Mouse (Mus musculus) forebrain, embryonic 14.5 days (tissue): ENCODE measurements around the gene Hormad1. TPM values are rescaled to one million over a fixed set of nuclear protein-coding genes. Genes with fewer than 3 reads are reported as not detected.
A peak's percentile ranks its signal among the peaks of the same experiment; 100 is the strongest.

ENCODE experiments used
- ATAC-seq: fragments of 200-750 bp; cut with Nextera tagmentation; 2 replicates; pipeline ENCODE4 v1.8.0; 2017; ENCODE audit warnings: mild to moderate bottlenecking, moderate library complexity
- DNase-seq: peaks from one replicate; pipeline ENCODE4 v3.0.0-alpha.2; 2015; ENCODE audit warnings: low spot score
- H3K27ac ChIP-seq: fragments of 300-500 bp; sonication (generic); 2 replicates; pipeline ENCODE4 v1.5.1; 2014; ENCODE audit warnings: low read depth, mild to moderate bottlenecking, control low read depth, low read length, moderate library complexity
- H3K27me3 ChIP-seq: fragments of 300-500 bp; sonication (generic); replicated peaks from 2 replicates; pipeline ENCODE4 v1.6.1; 2014; ENCODE audit warnings: low read length, control low read depth, mixed read lengths; ENCODE audit not compliant: control insufficient read depth, insufficient read depth
- H3K36me3 ChIP-seq: fragments of 300-500 bp; sonication (generic); 2 replicates; pipeline ENCODE4 v1.6.1; 2014; ENCODE audit warnings: low read length, control low read depth; ENCODE audit not compliant: control insufficient read depth, insufficient read depth
- H3K4me1 ChIP-seq: fragments of 300-500 bp; sonication (generic); 2 replicates; pipeline ENCODE4 v1.6.1; 2014; ENCODE audit warnings: antibody characterized with exemption, low read length, control low read depth; ENCODE audit not compliant: control insufficient read depth, insufficient read depth
- H3K4me2 ChIP-seq: fragments of 300-500 bp; sonication (generic); 2 replicates; pipeline ENCODE4 v1.6.1; 2014; ENCODE audit warnings: mild to moderate bottlenecking, control low read depth, low read length
- H3K4me3 ChIP-seq: fragments of 300-500 bp; sonication (generic); 2 replicates; pipeline ENCODE4 v1.5.1; 2014; ENCODE audit warnings: low read depth, low read length, control low read depth
- H3K9ac ChIP-seq: fragments of 300-500 bp; sonication (generic); 2 replicates; pipeline ENCODE4 v1.6.1; 2014; ENCODE audit warnings: mild to moderate bottlenecking, low read length, control low read depth, moderate library complexity
- H3K9me3 ChIP-seq: fragments of 300-500 bp; sonication (generic); replicated peaks from 2 replicates; pipeline ENCODE4 v1.6.1; 2016; ENCODE audit warnings: low read length, control low read depth, mixed read lengths; ENCODE audit not compliant: control insufficient read depth
- WGBS: fragments of 180-500 bp; shearing (Covaris S2); extraction: QIAGEN DNeasy Blood & Tissue Kit; methylation state at CpG from one replicate; pipeline ENCODE4 v1.1.7; 2014; 5-methylcytosine and 5-hydroxymethylcytosine counted together
- polyA plus RNA-seq: library from polyadenylated mRNA; unstranded; fragments of >200 nt; fragmentation: Nextera tagmentation; extraction: Ambion mirVana; gene quantifications from 2 replicates; pipeline ENCODE4 v1.2.1, GENCODE M21; 2014

Gene Hormad1
- polyA plus RNA-seq, result not detected in 2 replicates

DNA sequence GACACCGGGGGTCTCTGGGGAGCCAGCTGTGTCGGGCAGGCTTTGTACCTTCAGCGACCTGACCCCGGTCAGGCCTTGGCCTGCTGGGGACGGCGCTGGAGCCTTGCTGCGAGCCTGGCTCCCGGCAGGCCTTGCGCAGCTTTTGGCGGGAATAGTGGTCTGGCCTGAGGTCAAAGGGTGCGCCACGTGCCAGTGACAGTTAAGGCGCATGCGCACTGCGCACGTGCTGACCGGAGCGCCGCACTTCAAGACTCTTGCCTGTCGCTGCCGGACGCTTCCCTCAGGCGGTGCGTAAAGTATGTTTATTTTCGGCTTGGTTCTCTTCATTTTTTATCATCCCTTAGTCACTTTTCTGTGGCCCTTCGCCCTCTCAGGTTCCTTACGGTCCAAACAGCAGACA is at the start of gene Hormad1:
Hormad1 (plus strand) TSS at position 241 of the 400 bp plus-strand sequence.
- Histone ChIP-seq H3K4me3 (no peak within 1 kb of the TSS), H3K9ac (no peak within 1 kb of the TSS), H3K36me3 (no peaks in the 10 kb centered on the region), H3K9me3 (no peaks in the 10 kb centered on the region), H3K27me3 (no peaks in the 10 kb centered on the region), H3K27ac (no peak within 1 kb of the TSS), H3K4me2 (no peak within 1 kb of the TSS), H3K4me1 (no peaks in the 10 kb centered on the region)
- ATAC-seq (no peak), DNase-seq (no peak)
- WGBS, result 93% methylated on average over 27 of the region's 27 CpGs

DNA sequence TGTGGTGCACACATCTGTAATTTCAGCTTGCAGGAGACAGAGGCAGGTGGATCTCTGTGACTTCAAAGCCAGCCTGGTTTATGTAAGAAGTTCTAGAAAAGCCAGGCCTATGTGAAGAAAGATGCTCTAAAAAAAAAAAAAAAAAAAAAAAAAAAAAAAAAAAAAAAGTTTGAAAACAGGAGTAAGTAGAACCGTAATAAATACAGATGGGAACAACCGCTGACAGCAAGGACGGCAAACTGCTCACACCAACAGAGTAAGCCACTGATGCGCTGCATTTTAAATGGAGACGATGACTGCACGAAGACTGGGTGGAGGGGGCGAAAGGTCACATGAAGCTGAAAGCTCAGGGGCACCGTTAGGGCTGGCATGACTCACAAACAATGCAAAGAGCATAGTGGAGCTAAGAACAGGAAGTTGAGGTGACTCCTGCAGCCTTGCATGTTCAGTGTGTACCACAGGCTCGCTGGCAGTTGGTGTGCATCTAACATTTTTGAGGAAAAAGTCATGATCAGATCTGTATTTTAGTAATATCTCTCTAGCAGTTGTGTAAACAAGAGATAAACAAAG is 47.8 kb upstream of the Hormad1 start:
- no peaks in the 10 kb centered on the region for H3K27me3 ChIP-seq
- no peak for ATAC-seq
- 86% methylated on average over 9 of the region's 9 CpGs for WGBS

DNA sequence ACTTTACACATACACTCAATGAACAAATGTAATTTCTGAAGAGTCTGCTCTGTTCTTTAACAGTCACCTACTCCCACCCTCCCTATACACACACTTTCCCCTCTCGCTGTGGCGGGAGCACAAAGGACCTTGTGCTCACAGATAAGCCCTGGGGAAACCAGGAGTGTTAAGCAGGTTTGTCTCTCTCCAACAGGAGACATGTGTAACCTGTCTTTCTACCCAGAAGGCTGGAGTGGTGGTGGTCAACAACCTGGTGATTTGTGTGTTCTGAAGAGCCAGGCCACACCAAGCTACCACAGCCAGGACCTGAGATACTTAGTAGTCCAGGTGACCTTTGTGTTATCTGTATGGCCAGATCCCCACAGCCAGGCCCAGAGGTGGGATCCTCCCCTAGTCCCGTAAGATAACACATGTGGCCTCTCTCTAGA is 42.8 kb upstream of the Hormad1 start:
- no peak for DNase-seq
- Histone ChIP-seq H3K4me1 (no peaks in the 10 kb centered on the region), H3K36me3 (no peaks in the 10 kb centered on the region), H3K4me3 (no peak overlapping the region), H3K9me3 (no peaks in the 10 kb centered on the region), H3K27me3 (no peaks in the 10 kb centered on the region), H3K9ac (no peak overlapping the region), H3K4me2 (no peak overlapping the region), H3K27ac (no peak overlapping the region)
- WGBS, result 95% methylated on average over 3 of the region's 3 CpGs
- ATAC-seq, result no peak

More for the DNA sequence above, 47.8 kb upstream of the Hormad1 start:
- Histone ChIP-seq H3K4me3 (no peak overlapping the region), H3K36me3 (0 out of 2 replicates have a peak, but pooled peaks cover 2% of the 10 kb centered on the region), H3K9me3 (no peaks in the 10 kb centered on the region), H3K4me2 (no peak overlapping the region), H3K9ac (no peak overlapping the region), H3K27ac (no peak overlapping the region), H3K4me1 (no peaks in the 10 kb centered on the region)
- DNase-seq, result no peak

DNA sequence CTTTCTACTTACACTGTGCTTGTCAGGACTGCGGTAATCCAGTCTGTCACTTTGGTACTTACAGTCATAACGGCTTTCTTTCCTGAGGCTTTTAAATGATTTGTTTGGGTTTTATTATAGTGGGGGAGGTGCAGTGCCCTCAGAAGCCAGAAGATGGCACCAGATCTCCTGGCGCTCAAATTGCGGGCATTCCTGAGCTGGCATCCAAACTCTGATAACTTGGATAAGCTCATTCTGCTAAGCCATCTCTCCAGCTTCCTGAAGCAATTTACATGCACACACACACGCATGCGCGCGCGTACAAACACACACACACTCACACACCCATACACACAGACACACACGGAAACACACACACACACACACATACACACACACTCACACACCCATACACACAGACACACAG is 42.0 kb upstream of the Hormad1 start:
- no peaks in the 10 kb centered on the region for H3K4me1 ChIP-seq
- H3K27ac ChIP-seq, result no peak overlapping the region
- H3K27me3 ChIP-seq, result no peaks in the 10 kb centered on the region
- ATAC-seq (peak; percentile 70), DNase-seq (peak; percentile 87)
- WGBS, result 25% methylated on average over 10 of the region's 10 CpGs
- no peak overlapping the region for H3K4me2 ChIP-seq
- H3K9me3 ChIP-seq, result no peaks in the 10 kb centered on the region
- no peaks in the 10 kb centered on the region for H3K36me3 ChIP-seq
- no peak overlapping the region for H3K4me3 ChIP-seq
- no peak overlapping the region for H3K9ac ChIP-seq

GRCm38 (mm10) chr3:95518891-95519290 is 40.6 kb upstream of the Hormad1 start:
- no peak for ATAC-seq
- H3K4me1 ChIP-seq, result no peaks in the 10 kb centered on the region
- no peaks in the 10 kb centered on the region for H3K27me3 ChIP-seq
- no peak overlapping the region for H3K4me2 ChIP-seq
- WGBS, result 87% methylated on average over 7 of the region's 7 CpGs
- no peaks in the 10 kb centered on the region for H3K9me3 ChIP-seq
- no peak for DNase-seq
- H3K9ac ChIP-seq, result no peak overlapping the region
- no peak overlapping the region for H3K27ac ChIP-seq
- H3K36me3 ChIP-seq, result no peaks in the 10 kb centered on the region
- no peak overlapping the region for H3K4me3 ChIP-seq

DNA sequence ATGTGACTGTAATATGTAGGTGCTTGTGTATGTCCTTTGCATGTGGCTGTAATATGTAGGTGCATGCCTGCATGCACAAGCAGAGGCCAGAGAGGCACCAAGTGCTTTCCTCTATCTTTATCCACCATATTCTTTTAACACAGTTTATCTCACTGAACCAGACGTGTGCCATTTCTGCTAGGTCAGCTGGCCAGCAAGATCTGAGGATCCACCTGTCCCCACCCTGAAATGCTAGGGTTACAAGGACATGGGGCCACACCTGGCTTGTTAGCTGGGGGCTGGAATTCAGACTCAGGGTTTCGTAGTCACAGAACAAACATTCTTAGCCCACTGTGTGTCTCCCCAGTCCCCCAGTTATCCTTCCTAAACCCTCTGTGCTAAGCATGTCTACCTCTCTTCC is 40.2 kb upstream of the Hormad1 start:
- Histone ChIP-seq H3K27ac (no peak overlapping the region), H3K36me3 (no peaks in the 10 kb centered on the region), H3K4me2 (no peak overlapping the region), H3K4me3 (no peak overlapping the region), H3K27me3 (no peaks in the 10 kb centered on the region), H3K4me1 (no peaks in the 10 kb centered on the region), H3K9me3 (no peaks in the 10 kb centered on the region), H3K9ac (no peak overlapping the region)
- no peak for DNase-seq
- WGBS, result 75% methylated on average over 2 of the region's 2 CpGs
- no peak for ATAC-seq

DNA sequence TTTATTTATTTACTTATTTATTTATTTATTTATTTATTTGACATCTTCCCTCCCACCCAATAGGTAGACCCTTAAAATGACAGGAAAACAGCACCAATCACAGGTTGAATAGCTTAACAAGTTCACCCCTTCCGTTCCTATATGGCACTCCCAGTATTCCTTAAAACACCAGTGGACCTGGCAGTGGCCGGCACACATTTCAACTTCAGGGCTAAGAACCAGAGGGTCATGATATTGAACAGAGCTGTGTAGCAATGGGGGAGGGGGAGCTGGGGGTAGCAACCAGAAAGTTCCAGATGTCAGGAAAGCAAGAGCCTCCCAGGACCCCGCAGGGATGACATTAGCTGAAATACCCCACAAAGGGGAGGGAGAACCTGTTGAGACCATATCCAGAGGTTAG is 39.4 kb upstream of the Hormad1 start:
- 84% methylated on average over 3 of the region's 3 CpGs for WGBS
- H3K4me2 ChIP-seq, result no peak overlapping the region
- H3K9ac ChIP-seq, result no peak overlapping the region
- no peak for DNase-seq
- no peak overlapping the region for H3K27ac ChIP-seq
- H3K36me3 ChIP-seq, result no peaks in the 10 kb centered on the region
- no peak overlapping the region for H3K4me3 ChIP-seq
- no peaks in the 10 kb centered on the region for H3K9me3 ChIP-seq
- no peaks in the 10 kb centered on the region for H3K4me1 ChIP-seq
- ATAC-seq, result no peak
- H3K27me3 ChIP-seq, result no peaks in the 10 kb centered on the region

DNA sequence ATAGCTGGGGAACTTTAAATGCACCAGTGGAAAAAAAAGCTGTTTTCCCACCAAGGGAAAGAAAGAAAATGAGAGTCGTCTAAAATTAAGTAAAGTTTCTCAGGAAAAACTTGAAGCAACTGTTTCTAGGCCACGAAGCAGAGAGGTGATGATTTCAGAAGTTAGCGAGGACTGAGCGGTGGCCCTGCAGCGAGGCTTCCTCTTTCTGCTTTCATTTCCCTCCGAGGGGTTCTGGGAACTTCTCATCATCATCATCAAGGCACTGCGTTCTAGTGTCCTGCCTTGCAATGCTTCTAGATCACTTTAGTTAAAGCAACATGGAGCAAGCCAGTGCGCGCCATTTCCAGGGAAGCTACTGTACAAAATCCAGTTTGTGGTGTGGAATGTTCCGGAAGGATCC is 38.3 kb upstream of the Hormad1 start:
- no peaks in the 10 kb centered on the region for H3K36me3 ChIP-seq
- H3K27ac ChIP-seq, result no peak overlapping the region
- H3K4me1 ChIP-seq, result no peaks in the 10 kb centered on the region
- H3K9ac ChIP-seq, result no peak overlapping the region
- ATAC-seq (no peak), DNase-seq (no peak)
- 89% methylated on average over 10 of the region's 10 CpGs for WGBS
- H3K4me3 ChIP-seq, result no peak overlapping the region
- H3K27me3 ChIP-seq, result no peaks in the 10 kb centered on the region
- no peaks in the 10 kb centered on the region for H3K9me3 ChIP-seq
- H3K4me2 ChIP-seq, result no peak overlapping the region

DNA sequence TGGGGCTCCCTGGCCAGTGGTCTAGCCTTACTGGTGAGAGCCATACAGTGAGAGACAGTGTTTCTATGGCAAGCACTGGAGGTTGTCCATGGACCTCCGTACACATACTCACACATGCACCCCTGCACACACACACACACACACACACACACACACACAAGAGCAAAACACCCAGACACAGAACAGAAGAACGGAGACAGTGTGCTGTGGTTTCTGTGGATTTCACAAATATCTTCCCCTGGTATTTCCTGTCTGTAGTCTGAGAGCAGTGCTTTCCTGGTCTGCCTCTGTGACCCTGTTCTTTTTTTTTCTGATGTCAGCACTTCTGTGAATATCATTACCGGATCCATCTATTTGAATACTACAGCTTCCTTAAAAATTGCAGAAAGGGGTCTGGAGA is 35.8 kb upstream of the Hormad1 start:
- Histone ChIP-seq H3K9me3 (no peaks in the 10 kb centered on the region), H3K4me2 (no peak overlapping the region), H3K4me3 (no peak overlapping the region), H3K27me3 (no peaks in the 10 kb centered on the region), H3K36me3 (no peaks in the 10 kb centered on the region), H3K27ac (no peak overlapping the region), H3K4me1 (no peaks in the 10 kb centered on the region), H3K9ac (no peak overlapping the region)
- no peak for DNase-seq
- WGBS, result 91% methylated on average over 3 of the region's 3 CpGs
- ATAC-seq, result no peak
